Mouse (Mus musculus): ENCODE measurements at regions not wholly inside any gene's neighbourhood (a gene's known extent, or its start where the extent isn't known, plus 50 kb on each side); places are given as distances from the start of the nearest gene placed in this dataset.

DNA sequence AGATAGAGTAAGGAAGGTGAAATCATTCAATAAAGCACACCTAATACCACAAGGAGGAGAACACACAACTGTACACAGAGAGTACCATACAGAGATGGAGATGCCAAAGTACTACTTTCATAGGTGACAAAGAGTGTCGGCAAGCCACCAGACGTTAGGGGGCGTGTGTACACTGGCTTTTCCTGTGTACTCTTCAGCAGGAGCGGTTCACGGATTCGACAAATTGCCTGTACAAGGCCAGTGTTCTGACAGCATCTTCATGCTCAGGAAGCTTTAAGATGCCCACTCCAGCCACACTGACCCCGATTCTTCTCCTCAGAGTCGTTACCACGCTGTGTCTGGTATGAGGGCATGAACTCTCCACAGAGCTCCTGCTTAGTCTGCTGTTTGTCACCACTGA is 179.5 kb upstream of the Fer start:
- no peaks in the 10 kb centered on the region for H3K27me3 ChIP-seq (ENCODE audit: poor library complexity, severe bottlenecking)
- no peak overlapping the region for H3K4me3 ChIP-seq
- no peaks in the 10 kb centered on the region for H3K9me3 ChIP-seq
- no peak overlapping the region for H3K27ac ChIP-seq
- peaks cover 12% of the 10 kb centered on the region for H3K4me1 ChIP-seq
- 82% methylated on average over 9 of the region's 9 CpGs for WGBS
- no peak for DNase-seq (ENCODE audit: extremely low spot score, low spot score)
- no peaks in the 10 kb centered on the region for H3K36me3 ChIP-seq (replicated peaks)

DNA sequence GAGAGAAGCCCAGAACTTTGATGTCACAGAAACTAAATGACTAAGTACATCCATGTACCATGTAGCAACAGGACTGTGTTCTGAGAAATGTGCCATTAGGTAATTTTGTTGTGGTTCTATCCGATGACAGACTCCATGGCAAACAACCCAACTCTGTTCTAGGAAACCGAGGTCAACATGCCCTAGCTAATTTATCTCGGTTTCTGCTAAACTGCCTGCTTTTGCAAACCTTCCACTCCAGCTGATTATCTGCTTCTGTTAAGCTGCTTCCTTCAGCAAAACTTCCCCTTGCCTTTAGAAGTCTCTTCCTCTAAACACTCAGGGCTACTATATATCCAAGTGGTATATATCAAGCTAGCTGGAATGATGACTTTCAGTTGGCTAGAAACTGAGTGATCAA is 178.8 kb upstream of the Fer start:
- H3K9me3 ChIP-seq = no peaks in the 10 kb centered on the region
- H3K4me1 ChIP-seq = peaks cover 12% of the 10 kb centered on the region
- no peak for DNase-seq (ENCODE audit: extremely low spot score, low spot score)
- H3K4me3 ChIP-seq = no peak overlapping the region
- no peaks in the 10 kb centered on the region for H3K27me3 ChIP-seq (ENCODE audit: poor library complexity, severe bottlenecking)
- H3K27ac ChIP-seq = no peak overlapping the region
- 92% methylated on average over 3 of the region's 3 CpGs for WGBS
- no peaks in the 10 kb centered on the region for H3K36me3 ChIP-seq (replicated peaks)

DNA sequence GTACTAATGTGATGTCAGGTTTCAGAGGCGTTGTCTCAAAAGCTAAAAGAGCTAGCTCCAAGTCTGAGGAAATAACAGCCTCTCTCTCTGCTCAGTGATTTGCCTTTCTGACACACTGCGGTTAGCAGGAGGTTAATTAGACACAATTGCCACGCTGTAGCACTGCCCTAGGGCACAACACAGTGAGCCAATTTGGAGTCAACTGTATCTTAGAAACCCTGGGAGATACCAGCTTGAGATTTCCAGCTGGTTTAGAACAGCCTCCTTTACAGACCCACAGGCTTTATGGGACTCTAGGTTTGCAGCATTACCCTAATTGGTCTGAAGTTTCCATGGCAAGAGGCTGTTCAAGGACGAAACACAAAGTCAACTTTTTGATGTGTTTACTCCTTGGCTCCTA is 176.9 kb upstream of the Fer start:
- H3K9me3 ChIP-seq = no peaks in the 10 kb centered on the region
- peaks cover 13% of the 10 kb centered on the region for H3K4me1 ChIP-seq
- no peaks in the 10 kb centered on the region for H3K36me3 ChIP-seq (replicated peaks)
- DNase-seq (ENCODE audit: extremely low spot score, low spot score) = no peak
- H3K4me3 ChIP-seq = no peak overlapping the region
- H3K27me3 ChIP-seq (ENCODE audit: poor library complexity, severe bottlenecking) = no peaks in the 10 kb centered on the region
- no peak overlapping the region for H3K27ac ChIP-seq
- 39% methylated on average over 4 of the region's 4 CpGs for WGBS

DNA sequence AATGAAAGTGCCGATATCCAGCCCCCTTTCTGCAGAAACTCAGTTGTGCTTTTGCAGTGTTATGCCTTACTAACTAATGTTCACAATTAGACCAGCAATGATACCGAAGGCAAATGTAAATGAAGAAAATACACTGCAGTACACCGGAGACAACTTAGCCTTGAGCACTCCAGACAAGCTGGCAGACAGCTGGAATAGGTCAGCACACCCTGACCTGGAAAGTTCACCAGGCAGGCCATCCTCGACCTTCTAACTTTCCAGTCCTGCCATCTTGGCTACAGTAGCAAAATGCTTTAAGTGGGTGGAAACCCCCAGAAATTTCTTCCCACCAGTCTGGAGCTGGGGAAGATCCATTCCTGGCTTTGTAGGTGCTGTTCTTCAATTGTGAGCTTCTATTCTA is 176.5 kb upstream of the Fer start:
- Histone ChIP-seq H3K27me3 (ENCODE audit: poor library complexity, severe bottlenecking) (no peaks in the 10 kb centered on the region), H3K9me3 (no peaks in the 10 kb centered on the region), H3K36me3 (replicated peaks) (no peaks in the 10 kb centered on the region), H3K4me1 (peaks cover 17% of the 10 kb centered on the region), H3K27ac (no peak overlapping the region), H3K4me3 (no peak overlapping the region)
- 68% methylated on average over 4 of the region's 4 CpGs for WGBS
- DNase-seq (ENCODE audit: extremely low spot score, low spot score) = no peak

DNA sequence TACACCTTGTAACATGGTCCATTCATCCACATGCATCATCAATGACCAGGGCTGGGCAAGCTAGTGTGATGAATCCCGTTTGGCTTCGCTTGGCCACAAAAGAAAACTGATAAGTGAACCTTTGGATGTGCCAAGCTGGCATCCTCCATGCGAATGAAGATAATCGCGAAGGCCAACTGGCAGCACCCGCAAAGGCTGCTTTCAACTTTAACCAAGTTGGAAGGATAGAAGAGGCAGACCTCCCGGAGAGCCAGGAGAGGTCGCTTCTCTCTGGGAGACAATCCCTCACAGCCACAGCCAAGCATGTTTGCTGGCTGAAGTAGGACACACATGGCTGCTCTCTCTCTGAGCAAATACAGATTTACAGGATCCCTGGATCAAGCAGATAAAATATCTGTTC is 173.6 kb upstream of the Fer start:
- no peak for DNase-seq (ENCODE audit: extremely low spot score, low spot score)
- Histone ChIP-seq H3K4me1 (peaks cover 17% of the 10 kb centered on the region), H3K9me3 (no peaks in the 10 kb centered on the region), H3K27ac (no peak overlapping the region), H3K36me3 (replicated peaks) (no peaks in the 10 kb centered on the region), H3K4me3 (no peak overlapping the region), H3K27me3 (ENCODE audit: poor library complexity, severe bottlenecking) (no peaks in the 10 kb centered on the region)
- 93% methylated on average over 8 of the region's 8 CpGs for WGBS

DNA sequence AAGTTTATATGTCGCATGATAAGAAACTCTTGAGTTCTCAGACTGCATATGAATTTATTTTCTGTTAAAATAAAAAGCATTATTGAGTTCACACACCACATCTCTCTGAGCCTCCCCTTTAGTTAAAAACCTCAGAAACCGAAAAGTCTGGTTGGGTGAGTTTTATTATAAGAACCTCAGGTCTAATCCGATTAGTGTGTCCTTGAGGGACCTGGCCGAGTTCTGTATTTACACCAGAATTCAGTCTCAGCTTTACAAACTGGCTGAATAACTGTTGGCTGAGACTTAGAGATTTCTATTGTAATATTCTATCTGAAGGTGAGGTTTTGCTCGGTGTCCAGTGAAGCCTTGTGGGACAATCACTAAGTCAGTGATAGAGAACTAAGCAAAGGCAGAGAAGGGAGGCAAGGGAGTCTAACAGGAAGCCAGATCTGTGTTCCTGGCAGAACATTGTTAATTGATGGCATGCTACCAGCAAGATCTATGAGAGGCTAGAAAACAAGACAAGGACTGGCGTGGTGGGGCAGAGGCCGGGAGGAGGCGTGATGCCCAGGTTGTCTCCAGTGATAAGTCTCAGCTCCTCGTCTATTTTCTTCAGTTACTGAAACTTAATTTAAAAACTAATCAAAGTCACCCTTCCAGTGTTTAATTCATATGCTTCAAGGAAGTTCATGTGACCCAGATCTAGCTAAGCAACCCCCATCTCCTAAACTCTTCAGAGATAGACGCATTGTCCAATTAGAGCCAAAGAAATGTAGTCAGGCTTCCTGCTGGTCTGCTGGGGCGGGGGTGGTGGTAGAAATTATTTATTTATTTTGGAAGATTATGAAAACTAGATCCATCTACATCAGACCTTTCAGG is 171.8 kb upstream of the Fer start:
- 79% methylated on average over 11 of the region's 11 CpGs for WGBS
- no peak overlapping the region for H3K27ac ChIP-seq
- no peak overlapping the region for H3K4me3 ChIP-seq
- no peaks in the 10 kb centered on the region for H3K27me3 ChIP-seq (ENCODE audit: poor library complexity, severe bottlenecking)
- H3K36me3 ChIP-seq (replicated peaks) = no peaks in the 10 kb centered on the region
- no peak for DNase-seq (ENCODE audit: extremely low spot score, low spot score)
- peaks cover 10% of the 10 kb centered on the region for H3K4me1 ChIP-seq
- no peaks in the 10 kb centered on the region for H3K9me3 ChIP-seq

DNA sequence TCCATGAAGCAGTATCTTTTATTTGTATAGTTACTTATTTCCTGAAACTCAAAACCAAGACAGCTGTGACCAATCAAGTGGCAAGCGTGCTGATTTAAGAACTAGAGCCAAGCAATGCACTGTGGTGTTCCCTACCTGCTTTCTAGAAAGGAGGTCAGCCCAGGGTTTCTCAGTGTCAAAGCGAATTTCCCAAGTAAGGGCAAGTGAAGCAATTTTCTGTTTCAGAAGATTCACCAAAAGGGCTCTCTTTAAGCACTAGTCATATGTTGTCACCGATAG is 171.2 kb upstream of the Fer start:
- no peak overlapping the region for H3K27ac ChIP-seq
- no peak overlapping the region for H3K4me3 ChIP-seq
- H3K36me3 ChIP-seq (replicated peaks) = no peaks in the 10 kb centered on the region
- no peaks in the 10 kb centered on the region for H3K9me3 ChIP-seq
- H3K4me1 ChIP-seq = peaks cover 6% of the 10 kb centered on the region
- WGBS = 65% methylated on average over 3 of the region's 3 CpGs
- no peak for DNase-seq (ENCODE audit: extremely low spot score, low spot score)
- H3K27me3 ChIP-seq (ENCODE audit: poor library complexity, severe bottlenecking) = no peaks in the 10 kb centered on the region

DNA sequence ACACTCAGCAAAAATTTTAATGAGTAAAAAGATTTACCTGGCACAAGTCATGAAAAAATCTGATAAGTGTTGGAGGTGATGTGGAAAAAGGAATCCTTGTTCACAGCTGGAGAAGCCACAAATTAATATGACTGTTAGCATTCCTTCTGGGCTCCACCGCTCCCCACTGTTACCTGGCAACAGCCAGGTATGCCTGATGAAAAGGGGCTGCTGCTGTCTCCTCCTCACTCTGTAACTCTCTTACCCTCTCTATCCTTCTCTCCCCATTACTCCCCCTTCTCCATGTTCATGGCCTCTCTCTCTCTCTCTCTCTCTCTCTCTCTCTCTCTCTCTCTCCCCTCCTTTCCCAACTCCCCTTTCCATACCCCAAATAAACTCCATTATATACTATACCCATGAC is 169.6 kb upstream of the Fer start:
- Histone ChIP-seq H3K9me3 (no peaks in the 10 kb centered on the region), H3K27me3 (ENCODE audit: poor library complexity, severe bottlenecking) (no peaks in the 10 kb centered on the region), H3K27ac (no peak overlapping the region), H3K4me1 (peaks cover 6% of the 10 kb centered on the region), H3K36me3 (replicated peaks) (no peaks in the 10 kb centered on the region), H3K4me3 (no peak overlapping the region)
- 77% methylated on average over 1 of the region's 1 CpGs for WGBS
- DNase-seq (ENCODE audit: extremely low spot score, low spot score) = no peak

DNA sequence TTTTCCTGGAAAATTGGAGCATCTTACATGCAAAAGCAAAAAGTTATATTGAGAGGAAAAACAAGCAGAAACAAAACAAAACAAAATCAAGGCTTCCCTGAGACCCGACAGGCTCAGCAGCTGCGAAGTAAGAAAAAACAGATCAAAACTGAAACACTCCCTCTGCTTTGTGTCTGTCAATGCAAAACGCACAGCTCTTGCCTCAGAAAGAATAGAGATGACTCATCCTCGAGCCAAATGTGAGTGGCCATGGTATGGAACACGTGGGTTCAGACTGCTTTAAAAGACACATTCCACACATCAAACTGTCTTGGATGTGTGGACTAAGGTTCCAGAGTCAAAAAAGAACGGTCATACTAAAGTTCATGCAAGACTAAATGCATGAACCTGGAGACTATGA is 163.3 kb upstream of the Fer start:
- WGBS = 87% methylated on average over 6 of the region's 6 CpGs
- H3K9me3 ChIP-seq = peaks cover 3% of the 10 kb centered on the region; the same call in 1 of the 2 replicates
- no peaks in the 10 kb centered on the region for H3K36me3 ChIP-seq (replicated peaks)
- no peaks in the 10 kb centered on the region for H3K27me3 ChIP-seq (ENCODE audit: poor library complexity, severe bottlenecking)
- no peak overlapping the region for H3K27ac ChIP-seq
- no peak for DNase-seq (ENCODE audit: extremely low spot score, low spot score)
- no peak overlapping the region for H3K4me3 ChIP-seq
- H3K4me1 ChIP-seq = no peaks in the 10 kb centered on the region

DNA sequence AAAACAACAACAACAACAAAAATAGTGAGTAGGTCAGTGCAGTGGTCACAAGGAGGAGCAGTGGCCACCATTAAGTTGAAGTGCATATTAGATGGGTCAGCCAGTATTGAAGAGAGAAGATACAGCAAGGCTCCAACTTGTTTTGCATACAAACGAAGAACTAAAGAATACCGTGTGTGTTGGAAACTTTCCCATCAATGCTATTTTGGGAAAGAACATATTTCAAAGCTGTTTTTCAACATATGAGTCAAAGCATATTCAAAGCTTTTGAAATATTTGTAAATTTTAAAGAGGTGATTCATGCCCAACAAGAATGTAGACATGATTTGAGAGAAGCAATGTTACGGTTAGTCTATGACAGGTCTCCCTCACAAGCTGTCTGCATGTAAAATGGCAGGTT is 157.9 kb upstream of the Fer start:
- Histone ChIP-seq H3K27ac (no peak overlapping the region), H3K27me3 (ENCODE audit: poor library complexity, severe bottlenecking) (no peaks in the 10 kb centered on the region), H3K4me1 (no peaks in the 10 kb centered on the region), H3K4me3 (no peak overlapping the region), H3K36me3 (replicated peaks) (no peaks in the 10 kb centered on the region), H3K9me3 (no peaks in the 10 kb centered on the region; the same call in 1 of the 2 replicates)
- DNase-seq (ENCODE audit: extremely low spot score, low spot score) = no peak
- 98% methylated on average over 3 of the region's 3 CpGs for WGBS

DNA sequence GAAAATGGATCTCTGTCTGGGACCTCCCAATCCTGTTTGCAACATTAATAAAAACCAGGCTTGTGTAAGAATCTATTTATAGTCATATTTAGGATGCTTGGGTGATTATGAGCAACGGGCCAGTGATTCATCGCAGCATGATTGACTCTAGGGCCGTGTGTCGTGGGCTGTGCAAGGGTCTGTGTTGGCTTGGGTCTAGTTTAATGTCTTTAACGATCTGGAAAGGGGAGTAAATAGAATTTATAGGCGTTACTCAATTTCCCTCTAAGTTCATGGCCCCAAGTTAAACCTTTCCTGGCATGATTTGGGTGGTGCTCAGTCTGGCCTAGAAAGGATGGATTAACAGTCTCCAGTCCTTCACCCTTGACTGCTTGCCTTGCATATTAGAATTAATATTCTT is 149.9 kb upstream of the Fer start:
- Histone ChIP-seq H3K4me3 (no peak overlapping the region), H3K9me3 (no peaks in the 10 kb centered on the region), H3K4me1 (no peaks in the 10 kb centered on the region), H3K36me3 (replicated peaks) (no peaks in the 10 kb centered on the region), H3K27me3 (ENCODE audit: poor library complexity, severe bottlenecking) (no peaks in the 10 kb centered on the region), H3K27ac (no peak overlapping the region)
- WGBS = 88% methylated on average over 6 of the region's 6 CpGs
- DNase-seq (ENCODE audit: extremely low spot score, low spot score) = no peak

DNA sequence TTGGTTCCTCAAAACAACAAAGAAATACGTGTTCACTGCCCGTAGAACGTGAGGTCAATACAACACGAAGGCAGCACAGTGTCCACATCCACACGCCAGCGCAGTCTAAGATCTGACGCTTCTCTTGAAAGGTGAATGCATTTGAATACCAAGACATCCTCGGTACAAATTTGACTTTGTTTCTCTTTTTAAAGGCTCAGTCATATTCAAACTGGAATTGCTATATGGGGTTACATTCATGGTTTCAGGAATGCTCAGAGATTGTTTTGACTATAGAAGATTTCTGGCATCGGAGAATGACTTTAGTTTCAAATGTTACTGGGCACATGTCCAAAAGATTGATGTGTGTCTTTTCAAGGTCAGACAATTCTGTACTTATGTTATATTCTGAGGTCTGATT is 147.2 kb upstream of the Fer start:
- Histone ChIP-seq H3K9me3 (no peaks in the 10 kb centered on the region), H3K36me3 (replicated peaks) (no peaks in the 10 kb centered on the region), H3K4me3 (no peak overlapping the region), H3K4me1 (no peaks in the 10 kb centered on the region), H3K27ac (no peak overlapping the region), H3K27me3 (ENCODE audit: poor library complexity, severe bottlenecking) (no peaks in the 10 kb centered on the region)
- WGBS = 95% methylated on average over 9 of the region's 9 CpGs
- no peak for DNase-seq (ENCODE audit: extremely low spot score, low spot score)

DNA sequence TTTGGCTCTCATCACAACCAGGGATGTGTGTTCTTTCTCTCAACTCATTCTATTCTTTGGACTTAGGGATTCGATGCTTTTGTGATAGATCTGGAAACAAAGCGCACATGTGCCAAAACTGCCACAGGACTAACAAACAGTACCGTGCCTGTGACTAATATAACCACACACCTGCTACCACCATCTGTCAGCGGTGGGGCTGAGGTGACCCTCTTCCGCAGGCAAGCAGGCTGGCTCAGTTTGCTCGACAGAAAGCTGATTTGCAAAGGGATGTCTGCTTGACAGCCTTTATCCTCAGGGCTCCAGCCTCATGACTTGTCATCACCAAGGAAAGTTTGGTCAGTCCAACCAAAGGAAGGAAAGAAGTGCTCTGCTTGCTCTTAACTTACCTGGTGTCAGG is 146.7 kb upstream of the Fer start:
- H3K36me3 ChIP-seq (replicated peaks) = no peaks in the 10 kb centered on the region
- H3K4me3 ChIP-seq = no peak overlapping the region
- 92% methylated on average over 6 of the region's 6 CpGs for WGBS

DNA sequence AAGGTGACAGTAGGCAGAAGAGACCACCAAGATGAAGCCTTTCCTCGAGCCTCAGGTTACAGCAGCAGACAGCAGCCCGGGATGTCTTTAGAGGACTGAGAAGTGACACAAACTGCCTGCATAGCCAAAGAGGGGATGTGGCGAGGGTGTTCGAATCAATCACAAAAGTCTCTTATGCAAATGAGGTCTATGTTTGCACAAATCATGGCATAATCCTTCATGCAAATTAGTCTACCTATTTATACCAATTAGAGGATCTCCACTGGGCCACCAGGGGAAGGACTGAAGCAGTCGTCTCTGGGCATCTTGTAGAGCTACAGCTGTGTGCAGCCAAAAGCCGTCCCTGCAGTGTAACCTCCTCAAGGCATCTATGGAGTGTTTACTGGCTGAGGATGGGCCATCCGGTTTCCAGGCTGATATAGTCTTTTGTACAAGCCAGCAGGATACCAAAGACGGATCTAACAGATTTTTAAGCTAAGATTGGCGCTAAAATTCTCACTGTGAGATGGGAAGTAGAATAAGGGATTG is 145.7 kb upstream of the Fer start:
- H3K27me3 ChIP-seq (ENCODE audit: poor library complexity, severe bottlenecking) = no peaks in the 10 kb centered on the region
- no peak for DNase-seq (ENCODE audit: extremely low spot score, low spot score)
- H3K9me3 ChIP-seq = no peaks in the 10 kb centered on the region
- no peaks in the 10 kb centered on the region for H3K4me1 ChIP-seq
- no peak overlapping the region for H3K4me3 ChIP-seq
- H3K36me3 ChIP-seq (replicated peaks) = no peaks in the 10 kb centered on the region
- no peak overlapping the region for H3K27ac ChIP-seq
- WGBS = 76% methylated on average over 9 of the region's 9 CpGs

More for the DNA sequence above, 146.7 kb upstream of the Fer start:
- no peak for DNase-seq (ENCODE audit: extremely low spot score, low spot score)
- no peaks in the 10 kb centered on the region for H3K27me3 ChIP-seq (ENCODE audit: poor library complexity, severe bottlenecking)
- no peaks in the 10 kb centered on the region for H3K9me3 ChIP-seq
- no peaks in the 10 kb centered on the region for H3K4me1 ChIP-seq
- no peak overlapping the region for H3K27ac ChIP-seq
